Mouse (Mus musculus) hindbrain, embryonic 15.5 days (tissue): ENCODE measurements at regions not wholly inside any gene's neighbourhood (a gene's known extent, or its start where the extent isn't known, plus 50 kb on each side); places are given as distances from the start of the nearest gene placed in this dataset.

Experiments
- ATAC-seq: fragments of 200-750 bp; cut with Nextera tagmentation; 2 replicates; pipeline ENCODE4 v1.8.0; 2017; ENCODE audit warnings: low read depth, moderate number of reproducible peaks, moderate TSS enrichment; ENCODE audit not compliant: low FRiP score
- H3K27ac ChIP-seq: fragments of 300-500 bp; sonication (generic); replicated peaks from 2 replicates; pipeline ENCODE4 v1.5.1; 2015; ENCODE audit warnings: mild to moderate bottlenecking, inconsistent platforms
- H3K27me3 ChIP-seq: fragments of 300-500 bp; sonication (generic); 2 replicates; pipeline ENCODE4 v1.6.1; 2015; ENCODE audit warnings: control low read depth, inconsistent platforms
- H3K36me3 ChIP-seq: fragments of 300-500 bp; sonication (generic); 2 replicates; pipeline ENCODE4 v1.6.1; 2015; ENCODE audit warnings: control low read depth, inconsistent platforms
- H3K4me1 ChIP-seq: fragments of 300-500 bp; sonication (generic); replicated peaks from 2 replicates; pipeline ENCODE4 v1.6.1; 2015; ENCODE audit warnings: control low read depth, inconsistent platforms
- H3K4me2 ChIP-seq: fragments of 300-500 bp; sonication (generic); 2 replicates; pipeline ENCODE4 v1.6.1; 2015; ENCODE audit warnings: moderate library complexity, mild to moderate bottlenecking, inconsistent platforms
- H3K4me3 ChIP-seq: fragments of 300-500 bp; sonication (generic); 2 replicates; pipeline ENCODE4 v1.5.1; 2015; ENCODE audit warnings: mild to moderate bottlenecking, inconsistent platforms
- H3K9ac ChIP-seq: fragments of 300-500 bp; sonication (generic); 2 replicates; pipeline ENCODE4 v1.6.1; 2015; ENCODE audit warnings: inconsistent platforms
- H3K9me3 ChIP-seq: fragments of 300-500 bp; sonication (generic); 2 replicates; pipeline ENCODE4 v1.6.1; 2016; ENCODE audit warnings: control low read depth, inconsistent platforms
- WGBS: fragments of 180-500 bp; shearing (Covaris S2); methylation state at CpG from one replicate; pipeline ENCODE4 v1.1.7; 2015; 5-methylcytosine and 5-hydroxymethylcytosine counted together

GRCm38 (mm10) chr6:101858895-101859294 is 481.2 kb upstream of the Pdzrn3 start:
- Histone ChIP-seq H3K27ac (no peak overlapping the region), H3K4me2 (no peak overlapping the region), H3K4me3 (no peak overlapping the region), H3K27me3 (no peaks in the 10 kb centered on the region), H3K4me1 (no peaks in the 10 kb centered on the region), H3K9ac (no peak overlapping the region), H3K36me3 (no peaks in the 10 kb centered on the region), H3K9me3 (no peaks in the 10 kb centered on the region)
- no peak for ATAC-seq
- 66% methylated on average over 5 of the region's 5 CpGs for WGBS

- H3K9ac ChIP-seq, result no peak overlapping the region
- H3K9me3 ChIP-seq, result no peaks in the 10 kb centered on the region
- H3K27ac ChIP-seq, result no peak overlapping the region
- H3K4me2 ChIP-seq, result no peak overlapping the region
- no peak for ATAC-seq
- WGBS, result 91% methylated on average over 4 of the region's 4 CpGs
- H3K27me3 ChIP-seq, result no peaks in the 10 kb centered on the region
- no peak overlapping the region for H3K4me3 ChIP-seq
- no peaks in the 10 kb centered on the region for H3K36me3 ChIP-seq
- no peaks in the 10 kb centered on the region for H3K4me1 ChIP-seq
These were observed 463.0 kb upstream of the Pdzrn3 start for GRCm38 (mm10) chr6:101840695-101841094.

DNA sequence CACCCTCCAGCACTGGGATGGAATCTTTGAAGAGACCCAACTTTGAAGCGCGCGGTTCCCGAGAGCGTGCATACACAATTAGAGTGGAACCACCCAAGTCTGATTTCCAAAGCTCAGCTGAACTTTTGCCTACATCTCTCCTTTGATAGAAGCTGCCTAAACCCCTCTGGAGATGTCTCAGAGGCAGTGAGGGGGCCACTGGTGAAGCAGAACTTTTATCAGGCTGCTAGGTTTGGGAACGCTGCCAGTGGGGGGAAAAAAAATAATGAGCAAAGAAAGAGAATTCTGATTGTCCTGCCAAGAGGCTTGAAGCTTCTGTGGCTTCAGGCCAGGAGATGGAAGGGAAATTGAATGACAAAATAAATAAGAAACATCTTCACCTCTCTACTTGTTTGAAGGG is 459.9 kb upstream of the Pdzrn3 start:
- 68% methylated on average over 6 of the region's 6 CpGs for WGBS
- no peaks in the 10 kb centered on the region for H3K4me1 ChIP-seq
- H3K9me3 ChIP-seq, result no peaks in the 10 kb centered on the region
- no peaks in the 10 kb centered on the region for H3K27me3 ChIP-seq
- H3K4me3 ChIP-seq, result no peak overlapping the region
- no peak overlapping the region for H3K27ac ChIP-seq
- H3K36me3 ChIP-seq, result no peaks in the 10 kb centered on the region
- H3K9ac ChIP-seq, result no peak overlapping the region
- H3K4me2 ChIP-seq, result no peak overlapping the region
- ATAC-seq, result no peak

- no peak overlapping the region for H3K9ac ChIP-seq
- no peak overlapping the region for H3K4me3 ChIP-seq
- no peaks in the 10 kb centered on the region for H3K27me3 ChIP-seq
- H3K27ac ChIP-seq, result no peak overlapping the region
- 67% methylated on average over 2 of the region's 2 CpGs for WGBS
- no peaks in the 10 kb centered on the region for H3K4me1 ChIP-seq
- no peak overlapping the region for H3K4me2 ChIP-seq
- H3K9me3 ChIP-seq, result no peaks in the 10 kb centered on the region
- H3K36me3 ChIP-seq, result no peaks in the 10 kb centered on the region
- no peak for ATAC-seq
These were observed 416.3 kb upstream of the Pdzrn3 start for GRCm38 (mm10) chr6:101793986-101794385.

DNA sequence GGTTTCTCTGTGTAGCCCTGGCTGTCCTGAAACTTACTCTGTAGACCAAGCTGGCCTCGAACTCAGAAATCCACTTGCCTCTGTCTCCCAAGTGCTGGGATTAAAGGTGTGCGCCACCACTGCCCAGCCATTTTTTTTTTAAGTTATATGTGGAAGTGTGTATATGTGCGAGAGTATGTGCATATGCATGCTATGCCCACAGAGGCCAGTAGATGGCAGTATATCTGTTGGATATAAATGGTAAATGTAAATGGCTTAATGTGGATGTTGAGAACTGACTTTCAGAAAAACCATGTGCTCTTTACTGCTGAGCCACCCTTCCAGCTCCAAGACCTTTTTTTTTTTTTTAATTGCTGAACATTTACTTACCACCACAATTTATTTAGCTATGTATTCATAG is 400.2 kb upstream of the Pdzrn3 start:
- H3K9me3 ChIP-seq, result no peaks in the 10 kb centered on the region
- H3K36me3 ChIP-seq, result no peaks in the 10 kb centered on the region
- H3K4me1 ChIP-seq, result no peaks in the 10 kb centered on the region
- ATAC-seq, result no peak
- no peak overlapping the region for H3K27ac ChIP-seq
- H3K27me3 ChIP-seq, result no peaks in the 10 kb centered on the region
- H3K9ac ChIP-seq, result no peak overlapping the region
- 96% methylated on average over 3 of the region's 3 CpGs for WGBS
- H3K4me2 ChIP-seq, result no peak overlapping the region
- H3K4me3 ChIP-seq, result no peak overlapping the region

GRCm38 (mm10) chr6:101773151-101773550 is 395.5 kb upstream of the Pdzrn3 start:
- 72% methylated on average over 5 of the region's 5 CpGs for WGBS
- Histone ChIP-seq H3K36me3 (no peaks in the 10 kb centered on the region), H3K4me1 (no peaks in the 10 kb centered on the region), H3K4me3 (no peak overlapping the region), H3K9ac (no peak overlapping the region), H3K4me2 (no peak overlapping the region), H3K27ac (no peak overlapping the region), H3K9me3 (no peaks in the 10 kb centered on the region), H3K27me3 (no peaks in the 10 kb centered on the region)
- ATAC-seq, result no peak

GRCm38 (mm10) chr6:101735107-101735506 is 357.4 kb upstream of the Pdzrn3 start:
- H3K27me3 ChIP-seq, result no peaks in the 10 kb centered on the region
- no peak for ATAC-seq
- H3K4me2 ChIP-seq, result no peak overlapping the region
- no peak overlapping the region for H3K27ac ChIP-seq
- no peak overlapping the region for H3K9ac ChIP-seq
- H3K36me3 ChIP-seq, result no peaks in the 10 kb centered on the region
- no peaks in the 10 kb centered on the region for H3K9me3 ChIP-seq
- 65% methylated on average over 3 of the region's 3 CpGs for WGBS
- no peaks in the 10 kb centered on the region for H3K4me1 ChIP-seq
- H3K4me3 ChIP-seq, result no peak overlapping the region

GRCm38 (mm10) chr6:101720513-101720912 is 342.8 kb upstream of the Pdzrn3 start:
- H3K9ac ChIP-seq, result no peak overlapping the region
- H3K36me3 ChIP-seq, result no peaks in the 10 kb centered on the region
- H3K9me3 ChIP-seq, result no peaks in the 10 kb centered on the region
- H3K4me1 ChIP-seq, result no peaks in the 10 kb centered on the region
- H3K4me3 ChIP-seq, result no peak overlapping the region
- H3K27me3 ChIP-seq, result no peaks in the 10 kb centered on the region
- H3K27ac ChIP-seq, result no peak overlapping the region
- no peak for ATAC-seq
- H3K4me2 ChIP-seq, result no peak overlapping the region

GRCm38 (mm10) chr6:101689684-101690083 is 312.0 kb upstream of the Pdzrn3 start:
- no peaks in the 10 kb centered on the region for H3K9me3 ChIP-seq
- H3K4me3 ChIP-seq, result no peak overlapping the region
- no peak for ATAC-seq
- no peaks in the 10 kb centered on the region for H3K4me1 ChIP-seq
- no peak overlapping the region for H3K27ac ChIP-seq
- no peaks in the 10 kb centered on the region for H3K36me3 ChIP-seq
- H3K9ac ChIP-seq, result no peak overlapping the region
- H3K27me3 ChIP-seq, result no peaks in the 10 kb centered on the region
- 97% methylated on average over 2 of the region's 2 CpGs for WGBS
- no peak overlapping the region for H3K4me2 ChIP-seq

DNA sequence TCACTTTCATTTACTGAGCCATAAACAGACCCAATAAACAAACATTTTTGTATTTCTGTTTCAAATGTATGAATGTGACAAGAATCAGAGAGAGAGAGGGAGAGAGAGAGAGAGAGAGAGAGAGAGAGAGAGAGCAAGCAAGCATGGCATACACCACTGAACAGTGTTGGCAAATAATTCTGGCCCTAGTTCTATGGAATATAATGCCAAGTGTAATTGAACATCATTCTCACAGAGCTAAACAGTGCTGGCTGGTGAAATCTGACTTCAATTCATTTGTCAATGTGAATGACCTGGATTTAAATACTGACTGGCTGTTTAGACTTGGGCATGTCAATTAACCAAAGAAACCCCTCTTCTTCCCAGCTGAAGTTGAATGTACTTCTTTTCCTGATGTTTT is 308.9 kb upstream of the Pdzrn3 start:
- Histone ChIP-seq H3K4me1 (no peaks in the 10 kb centered on the region), H3K4me3 (no peak overlapping the region), H3K9me3 (no peaks in the 10 kb centered on the region), H3K9ac (no peak overlapping the region), H3K4me2 (no peak overlapping the region), H3K36me3 (no peaks in the 10 kb centered on the region), H3K27me3 (no peaks in the 10 kb centered on the region), H3K27ac (no peak overlapping the region)
- ATAC-seq, result no peak

- Histone ChIP-seq H3K36me3 (no peaks in the 10 kb centered on the region), H3K27ac (no peak overlapping the region), H3K9me3 (no peaks in the 10 kb centered on the region), H3K4me1 (no peaks in the 10 kb centered on the region), H3K4me2 (peak overlapping the region; percentile 31), H3K9ac (no peak overlapping the region), H3K4me3 (peak overlapping the region; percentile 4; the same call in 1 of the 2 replicates), H3K27me3 (no peaks in the 10 kb centered on the region)
- WGBS, result 34% methylated on average over 8 of the region's 8 CpGs
- peak; percentile 59; the same call in 1 of the 2 replicates for ATAC-seq
These were observed 308.0 kb upstream of the Pdzrn3 start for GRCm38 (mm10) chr6:101685734-101686133.

DNA sequence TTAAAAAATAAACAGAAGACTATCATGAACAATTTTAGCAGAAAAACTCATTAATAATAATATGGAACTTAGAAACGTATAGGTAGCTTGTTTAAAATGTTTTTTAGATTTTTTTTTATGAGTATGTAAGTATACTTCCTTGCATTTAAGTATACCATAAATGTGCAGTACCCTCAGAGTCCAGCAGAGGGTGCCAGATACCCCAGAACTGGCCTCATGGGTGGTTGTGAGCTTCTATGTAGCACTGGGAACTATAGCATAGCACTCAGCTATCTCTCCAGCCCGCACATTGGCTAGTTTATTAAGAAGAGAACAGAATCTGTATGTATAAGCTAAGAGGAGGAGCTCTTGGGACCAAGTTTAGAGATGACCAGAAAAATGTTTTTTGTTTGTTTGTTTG is 306.7 kb upstream of the Pdzrn3 start:
- Histone ChIP-seq H3K27ac (no peak overlapping the region), H3K4me1 (no peaks in the 10 kb centered on the region), H3K36me3 (no peaks in the 10 kb centered on the region), H3K4me3 (no peak overlapping the region), H3K9me3 (no peaks in the 10 kb centered on the region), H3K9ac (no peak overlapping the region), H3K27me3 (no peaks in the 10 kb centered on the region), H3K4me2 (no peak overlapping the region)
- ATAC-seq, result no peak
- WGBS, result 76% methylated on average over 2 of the region's 2 CpGs

- H3K36me3 ChIP-seq, result no peaks in the 10 kb centered on the region
- H3K27ac ChIP-seq, result no peak overlapping the region
- no peaks in the 10 kb centered on the region for H3K27me3 ChIP-seq
- no peaks in the 10 kb centered on the region for H3K9me3 ChIP-seq
- no peak for ATAC-seq
- 58% methylated on average over 4 of the region's 4 CpGs for WGBS
- no peak overlapping the region for H3K4me3 ChIP-seq
- H3K4me2 ChIP-seq, result no peak overlapping the region
- no peak overlapping the region for H3K9ac ChIP-seq
- H3K4me1 ChIP-seq, result no peaks in the 10 kb centered on the region
These were observed 297.1 kb upstream of the Pdzrn3 start for GRCm38 (mm10) chr6:101674846-101675245.
